Mouse (Mus musculus): ENCODE data around the gene Rasgef1c. TPM values are rescaled to one million over a fixed set of nuclear protein-coding genes. Genes with fewer than 3 reads are reported as not detected.

The Rasgef1c gene
- total RNA-seq, 2 experiments from 2014 or later = 4.0 to 4.7 TPM

DNA sequence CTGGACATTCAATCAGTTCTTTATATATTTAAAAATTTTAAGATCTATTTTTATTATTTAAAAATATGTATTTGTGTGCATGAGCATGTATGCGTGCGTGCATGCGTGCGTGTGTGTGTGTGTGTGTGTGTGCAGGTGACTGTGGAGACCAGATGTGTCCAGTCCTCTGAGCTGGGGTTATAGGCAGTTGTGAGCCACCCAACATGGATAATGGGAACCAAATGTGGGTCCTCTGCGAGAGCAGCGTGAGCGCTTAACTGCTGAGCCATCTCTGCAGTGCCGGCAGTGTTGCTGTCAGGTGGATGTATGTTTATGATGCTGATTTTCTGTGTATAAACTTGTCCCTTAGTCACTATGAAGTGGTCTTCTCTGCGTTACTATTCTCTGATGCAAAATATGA, 21.9 kb downstream of the Rasgef1c start:
- DNase-seq (ENCODE audit: low spot score in 2 of 2) = no peak

DNA sequence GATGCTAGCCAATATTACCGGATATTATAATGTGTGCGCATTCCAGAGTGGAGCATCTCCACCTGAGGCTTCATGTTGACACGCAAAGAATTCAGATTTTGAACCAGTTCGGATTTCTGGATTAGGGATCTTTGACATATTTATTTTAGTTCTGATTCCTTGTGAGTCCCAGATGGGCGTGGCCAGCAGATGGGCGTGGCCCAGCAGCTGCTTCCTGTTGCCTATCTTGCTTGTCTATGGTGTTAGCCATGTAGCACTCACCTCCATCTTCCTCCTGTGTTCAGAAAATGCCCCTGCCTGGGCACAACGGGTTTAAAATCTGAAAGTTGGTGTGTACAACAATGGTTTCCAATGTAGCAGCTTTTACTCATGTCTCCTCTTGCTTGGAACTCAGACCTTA, 24.5 kb downstream of the Rasgef1c start:
- no peak for DNase-seq (ENCODE audit: low spot score in 2 of 2)

DNA sequence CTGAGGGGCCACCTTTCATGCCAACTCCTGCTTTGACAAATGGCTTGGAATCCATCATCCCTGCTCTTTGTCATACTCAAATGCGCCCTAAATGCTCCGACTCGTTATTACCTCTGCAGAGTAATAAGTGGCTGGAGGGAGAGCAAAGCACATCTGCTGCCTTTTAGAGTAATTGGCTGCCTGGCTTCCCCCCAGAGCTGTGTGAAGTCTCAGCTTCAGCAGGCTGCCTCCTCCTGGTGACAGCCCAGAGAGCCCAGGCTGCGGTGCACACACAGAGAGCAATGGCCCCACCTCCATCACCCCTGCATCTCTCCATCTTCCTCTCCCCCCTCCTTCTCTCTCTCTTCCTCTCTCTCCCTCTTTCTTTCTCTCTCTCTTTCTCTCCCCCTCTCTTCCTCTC, 25.5 kb downstream of the Rasgef1c start:
- peak in 1 of 2 experiments; percentile 44 for DNase-seq (ENCODE audit: low spot score in 2 of 2)

DNA sequence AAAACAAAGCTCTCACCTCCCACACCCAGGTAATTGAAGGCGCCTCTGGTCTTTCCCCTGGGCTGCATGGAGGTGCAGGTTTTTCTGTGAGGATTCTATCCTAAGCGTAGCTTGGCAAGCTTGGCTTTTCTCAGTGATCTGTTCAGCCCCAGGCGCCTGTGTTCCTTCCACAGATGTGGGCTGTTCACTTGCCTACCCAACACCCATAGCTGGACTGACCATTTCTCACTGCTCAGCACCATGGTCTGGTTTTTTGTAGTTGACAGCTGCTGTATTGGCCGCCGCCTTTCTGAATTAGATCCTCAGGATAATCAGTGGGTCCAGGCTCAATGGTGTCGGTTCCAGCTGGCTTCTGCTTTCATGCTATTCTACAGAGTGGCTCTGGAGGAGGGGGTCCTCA, 26.0 kb downstream of the Rasgef1c start:
- DNase-seq (ENCODE audit: low spot score in 2 of 2) = no peak

DNA sequence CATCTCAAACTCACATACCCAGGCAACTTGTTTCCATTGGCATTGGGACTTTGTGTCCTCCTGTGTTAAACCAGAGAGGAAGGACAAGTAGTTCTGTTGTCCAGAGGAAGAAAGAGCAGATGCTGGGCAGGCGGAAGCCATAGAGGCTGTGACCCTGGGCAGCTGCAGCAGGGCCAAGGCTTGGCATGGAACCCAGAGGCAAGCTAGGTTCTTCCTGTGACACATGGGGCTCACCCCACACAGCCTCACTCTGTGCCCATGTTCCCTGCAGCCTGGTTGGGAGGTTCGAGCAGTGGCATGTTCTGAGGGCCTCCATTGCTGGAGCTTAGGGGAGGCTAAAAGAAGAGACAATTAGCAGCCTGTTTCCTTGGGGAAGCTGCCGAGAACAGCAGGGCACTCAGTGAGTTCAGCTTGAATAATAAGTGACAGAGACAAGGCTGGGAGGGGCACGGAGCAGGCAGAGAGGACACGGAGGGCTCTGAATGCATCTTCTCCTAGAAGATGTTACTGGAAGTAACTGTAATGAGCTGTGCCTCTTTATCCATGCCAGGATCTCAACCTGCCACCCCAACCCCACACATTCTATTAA, 29.5 kb downstream of the Rasgef1c start:
- DNase-seq (ENCODE audit: low spot score in 2 of 2) = peak; percentile 34 to 39

DNA sequence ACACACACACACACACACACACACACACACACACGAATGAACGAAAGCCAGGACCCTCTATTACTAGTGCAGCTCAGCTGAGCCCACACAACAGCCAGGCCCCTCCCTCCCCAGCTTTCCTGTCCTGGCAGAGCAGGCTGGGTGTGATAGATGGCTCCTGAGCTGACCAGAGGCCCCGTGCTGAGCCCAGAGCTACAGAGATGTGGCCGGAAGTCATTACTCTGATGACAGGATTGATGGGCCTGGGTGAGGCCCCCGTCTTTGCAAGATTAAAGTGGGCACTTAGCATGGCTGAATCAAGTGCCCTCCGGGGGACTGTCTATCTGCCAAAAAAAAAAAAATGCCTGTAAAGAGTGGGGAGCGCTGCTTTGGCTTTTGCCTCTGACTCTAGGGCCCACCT, 30.2 kb downstream of the Rasgef1c start:
- no peak for DNase-seq (ENCODE audit: low spot score in 2 of 2)

DNA sequence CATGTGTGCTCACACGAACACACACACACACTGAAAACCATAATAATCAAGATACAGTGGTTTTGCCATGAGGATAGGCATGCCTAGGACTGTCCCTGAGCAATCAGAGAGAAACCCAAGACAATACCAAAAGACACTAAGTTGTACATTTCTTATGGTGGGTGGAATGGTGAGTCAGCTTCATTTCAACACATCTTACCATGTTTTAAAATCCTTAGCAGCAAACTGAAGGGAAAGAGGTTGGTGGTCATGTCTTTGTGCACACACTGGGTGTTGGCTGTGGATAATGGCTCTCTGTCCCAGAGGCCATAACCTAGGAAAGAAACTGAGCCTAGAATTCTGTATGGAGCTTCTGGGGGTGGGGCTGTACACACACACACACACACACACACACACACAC, 32.2 kb downstream of the Rasgef1c start:
- DNase-seq (ENCODE audit: low spot score in 2 of 2) = no peak

DNA sequence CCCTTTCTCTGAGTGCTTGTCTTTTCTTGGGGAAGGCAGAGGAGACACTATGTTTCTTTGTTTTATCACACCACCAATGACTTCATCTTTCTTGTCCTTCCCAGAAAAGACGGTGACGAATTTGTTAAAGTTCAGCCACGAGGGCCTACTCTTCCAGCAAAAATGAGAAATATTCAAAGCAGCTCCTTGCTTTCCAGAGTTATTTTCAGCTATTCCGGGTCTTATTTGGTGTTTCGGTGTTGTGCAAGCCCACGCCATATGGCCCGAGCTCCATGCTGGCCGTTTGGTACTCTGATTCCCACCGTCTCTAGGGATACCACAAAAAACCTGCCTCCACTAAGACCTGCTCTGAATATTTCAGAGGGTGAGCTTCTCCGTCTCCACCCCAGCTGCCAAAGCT, 32.7 kb downstream of the Rasgef1c start:
- DNase-seq (ENCODE audit: low spot score in 2 of 2) = no peak

DNA sequence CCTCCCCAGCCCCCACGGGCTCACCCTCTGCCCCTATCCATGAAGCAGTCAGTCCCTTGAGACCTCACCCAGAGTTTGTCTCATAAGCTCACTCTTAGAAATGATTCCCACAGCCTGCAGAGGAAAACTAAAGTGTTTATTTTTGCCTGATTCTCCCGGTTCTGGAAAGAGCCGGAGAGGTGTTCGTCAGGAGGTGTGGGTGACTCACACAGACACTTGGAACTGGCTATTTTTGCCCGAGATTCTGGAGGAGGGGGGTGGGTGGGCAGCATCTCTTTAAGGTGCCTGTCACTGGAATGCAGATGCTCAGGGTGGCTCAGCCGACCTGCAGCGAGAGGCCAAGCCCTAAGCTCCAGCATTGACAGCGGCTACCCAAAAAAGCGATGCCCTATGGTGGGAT, 34.8 kb downstream of the Rasgef1c start:
- no peak for DNase-seq (ENCODE audit: low spot score in 2 of 2)

DNA sequence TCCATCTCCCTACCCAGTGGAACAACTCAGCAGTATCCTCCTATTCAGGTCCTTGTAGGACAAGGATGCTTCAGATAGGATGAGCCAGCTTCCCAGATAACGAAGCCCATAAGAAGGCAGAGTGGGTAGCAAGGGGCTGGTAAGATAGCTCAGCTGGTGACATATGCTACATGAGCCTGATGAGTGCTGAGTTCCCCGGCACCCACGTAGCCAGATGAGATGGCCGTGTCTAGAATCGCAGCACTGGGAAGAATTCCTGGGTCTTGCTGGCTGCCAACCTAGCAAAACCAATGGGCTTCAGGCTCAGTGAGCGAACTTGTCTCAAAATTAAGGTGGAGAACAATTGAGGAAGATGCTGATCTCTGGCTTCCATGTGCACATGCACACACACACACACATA, 36.1 kb downstream of the Rasgef1c start:
- no peak for DNase-seq (ENCODE audit: low spot score in 2 of 2)

DNA sequence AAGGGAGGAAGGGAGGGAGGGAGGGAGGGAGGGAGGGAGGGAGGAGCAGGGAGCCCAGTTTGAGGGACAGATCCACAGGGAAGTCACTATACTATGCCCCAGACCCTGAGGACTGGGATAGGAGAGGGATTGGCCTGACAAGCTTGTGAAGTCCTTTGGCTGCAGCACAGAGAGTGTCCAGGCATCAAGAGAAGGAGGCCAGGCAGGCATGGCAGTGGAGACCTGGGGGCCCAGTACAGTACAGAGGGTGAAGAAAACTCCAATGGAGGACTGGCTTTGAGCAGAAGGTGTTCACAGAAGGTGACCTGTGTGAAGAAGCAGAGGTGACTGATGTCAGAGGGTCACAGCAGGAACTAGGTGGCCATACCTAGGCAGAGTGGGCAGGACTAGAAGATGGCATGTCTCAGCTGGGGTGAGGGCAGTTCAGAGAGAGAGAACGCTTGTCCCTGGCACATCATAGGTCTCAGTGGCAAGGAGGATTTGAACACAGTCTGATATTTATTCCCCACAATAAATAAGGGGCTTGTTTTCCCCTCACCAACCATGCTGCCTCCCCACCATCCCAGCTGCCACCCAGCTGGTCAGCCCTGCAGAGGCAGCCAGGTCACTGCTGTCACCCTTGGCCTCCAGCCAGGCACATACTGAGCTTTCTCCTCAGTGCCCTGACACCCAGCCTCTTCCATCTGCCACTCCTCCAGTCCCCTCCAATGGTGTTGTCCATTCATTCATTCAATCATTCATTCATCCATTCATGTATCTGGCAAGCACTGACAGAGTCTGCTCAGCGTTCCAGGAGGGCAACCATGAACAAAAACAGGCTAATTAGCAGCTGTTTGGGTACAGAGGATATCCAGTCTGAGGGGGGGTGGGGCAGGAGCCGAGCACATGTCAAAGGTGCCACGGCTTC, 36.9 kb downstream of the Rasgef1c start:
- DNase-seq (ENCODE audit: low spot score in 2 of 2) = peak; percentile 79 to 82

DNA sequence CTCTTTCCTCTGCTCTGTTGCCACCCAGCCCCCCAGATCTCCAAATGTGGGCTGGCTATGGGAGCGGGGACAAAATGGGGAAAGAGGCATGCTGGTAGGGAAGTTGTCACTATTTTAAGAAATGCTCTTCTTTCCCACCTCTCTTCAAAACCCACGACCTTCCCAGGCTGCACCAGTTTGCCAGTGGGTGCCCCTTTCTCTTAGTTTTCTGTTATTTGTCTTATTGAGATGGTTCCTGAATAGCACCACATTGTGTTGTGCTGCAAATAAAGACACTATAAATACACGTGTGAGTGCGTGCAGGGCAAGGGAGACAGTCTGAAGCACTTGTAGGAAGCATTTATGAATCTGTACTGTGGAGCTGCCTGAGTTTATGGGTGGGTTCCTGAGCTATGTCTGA, 41.2 kb downstream of the Rasgef1c start:
- DNase-seq (ENCODE audit: low spot score in 2 of 2) = no peak

DNA sequence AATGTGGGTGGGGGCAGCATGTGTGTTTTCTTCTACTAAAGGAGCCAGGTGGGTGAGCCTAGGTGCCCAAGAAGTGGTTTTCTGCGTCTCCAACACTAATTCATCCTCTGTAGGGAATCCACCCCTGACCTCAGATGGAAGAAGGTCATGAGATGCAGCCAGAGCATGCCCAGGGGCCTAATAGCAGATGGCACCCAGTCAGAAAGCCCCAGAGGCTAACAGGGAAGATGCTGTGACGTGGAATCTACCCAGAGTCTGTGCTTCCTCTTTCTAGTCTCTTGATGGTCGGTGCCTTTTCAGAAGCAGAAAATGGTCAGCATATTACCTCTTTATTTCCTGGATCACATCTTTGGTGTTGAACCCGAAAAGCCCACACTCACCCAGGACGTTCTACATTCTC, 42.3 kb downstream of the Rasgef1c start:
- no peak for DNase-seq (ENCODE audit: low spot score in 2 of 2)

DNA sequence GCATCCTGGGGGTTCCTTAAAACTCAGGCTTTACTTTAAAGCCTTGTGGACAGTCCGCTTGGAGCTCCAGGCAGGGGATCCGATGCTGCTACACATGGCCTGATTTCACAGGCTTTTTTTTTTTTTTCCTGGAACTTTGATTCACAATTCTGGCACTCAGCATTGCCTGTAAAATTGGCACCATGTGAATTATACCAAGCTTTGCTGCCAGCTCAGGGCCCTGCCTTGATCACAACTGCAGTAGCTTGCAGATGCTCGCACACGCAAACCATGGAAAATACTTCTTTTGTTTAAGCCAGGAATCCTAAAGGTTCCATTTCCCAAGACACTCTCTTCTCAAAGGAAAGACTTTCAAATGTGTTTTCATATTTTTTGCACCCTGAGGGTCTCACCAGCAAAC, 44.1 kb downstream of the Rasgef1c start:
- no peak for DNase-seq (ENCODE audit: low spot score in 2 of 2)

DNA sequence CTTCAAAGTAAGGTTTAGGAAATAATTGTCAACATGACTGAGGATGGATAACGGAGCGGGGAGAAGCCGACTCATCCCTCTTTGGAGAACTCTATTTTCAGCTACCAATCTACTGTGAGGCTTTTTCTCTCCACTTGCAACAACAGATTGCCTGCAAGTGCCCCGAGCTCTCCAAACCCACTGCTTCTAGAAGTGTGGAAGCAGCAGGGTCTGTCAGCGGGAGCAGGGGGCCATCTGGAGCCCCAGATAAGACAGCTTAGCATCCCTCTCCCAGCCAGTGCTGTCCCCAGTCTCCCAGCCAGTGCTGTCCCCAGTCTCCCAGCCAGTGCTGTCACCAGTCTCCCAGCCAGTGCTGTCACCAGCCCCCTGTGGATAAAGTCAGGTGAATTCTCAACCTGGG, 48.2 kb downstream of the Rasgef1c start:
- no peak for DNase-seq (ENCODE audit: low spot score in 2 of 2)

DNA sequence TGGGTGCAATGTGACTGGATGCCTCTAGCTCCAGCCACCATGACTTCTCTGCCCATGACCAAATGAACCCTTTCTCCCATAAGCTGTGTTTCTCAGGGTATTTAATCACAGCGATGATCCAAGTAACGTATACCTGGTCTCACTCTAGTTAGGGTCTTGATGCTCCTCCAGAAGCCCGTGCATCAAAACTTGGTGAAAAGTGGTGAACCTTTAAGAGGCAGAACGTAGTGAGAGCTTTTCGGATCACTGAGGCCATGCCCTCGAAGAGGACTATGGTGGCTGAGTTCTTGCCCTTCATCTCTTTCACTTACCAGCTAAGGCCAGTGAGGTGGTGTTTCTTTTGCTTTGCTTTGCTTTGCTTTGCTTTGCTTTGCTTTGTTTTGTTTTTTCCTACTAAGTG, 52.0 kb downstream of the Rasgef1c start:
- DNase-seq (ENCODE audit: low spot score in 2 of 2) = no peak

DNA sequence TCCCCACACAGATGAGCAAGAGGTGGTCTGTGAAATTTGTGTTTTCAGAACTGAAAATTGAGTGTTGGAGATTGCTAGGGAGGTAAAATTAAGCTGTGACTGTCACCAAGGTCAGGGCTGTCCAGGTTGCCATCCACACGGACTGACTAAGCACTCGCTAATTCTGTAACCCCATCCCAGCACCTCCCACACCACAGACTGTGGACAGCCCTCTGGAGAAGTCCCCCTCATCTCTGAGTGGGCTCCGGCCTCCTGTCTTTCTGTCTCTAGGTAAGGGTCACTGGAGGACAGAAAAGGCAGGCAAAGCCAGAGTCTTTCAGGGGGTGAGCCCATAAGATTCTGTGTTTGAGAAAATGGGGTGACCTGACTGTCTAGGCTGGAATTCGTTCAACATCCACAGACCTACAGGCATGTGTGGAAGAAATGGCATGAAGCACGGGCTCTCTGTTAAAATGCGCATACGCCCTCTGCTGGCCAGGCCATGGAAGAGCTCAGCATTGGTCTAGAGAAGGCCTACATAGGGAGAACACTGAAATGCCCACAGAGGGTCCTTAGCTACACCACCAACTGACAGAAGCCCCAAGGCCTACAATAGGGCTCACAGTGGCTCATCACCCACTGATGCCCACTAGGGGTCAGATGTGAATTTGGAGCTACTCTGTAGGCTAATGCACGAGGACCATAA, 54.1 kb downstream of the Rasgef1c start:
- peak; percentile 86 for DNase-seq (ENCODE audit: low spot score in 2 of 2)

DNA sequence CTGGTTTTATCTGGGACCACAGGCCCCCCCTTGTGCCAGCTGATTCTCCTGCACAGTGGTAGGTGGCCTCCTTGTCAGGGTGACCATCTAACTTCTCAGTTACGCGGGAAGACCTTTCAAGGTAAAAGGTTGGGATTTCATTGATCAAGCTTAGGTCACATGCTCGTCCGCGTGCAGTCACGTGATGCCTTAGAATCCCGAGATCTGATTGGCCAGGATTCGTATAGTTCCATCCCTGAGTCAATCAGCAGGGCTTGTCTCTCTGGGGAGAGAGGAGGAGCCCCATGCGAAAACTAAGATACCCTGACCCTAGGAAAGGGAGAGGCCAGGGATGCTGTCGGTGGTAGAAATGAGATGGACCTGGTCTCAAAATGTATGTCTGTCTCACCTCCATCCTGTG, 56.4 kb downstream of the Rasgef1c start:
- DNase-seq (ENCODE audit: low spot score in 2 of 2) = no peak

DNA sequence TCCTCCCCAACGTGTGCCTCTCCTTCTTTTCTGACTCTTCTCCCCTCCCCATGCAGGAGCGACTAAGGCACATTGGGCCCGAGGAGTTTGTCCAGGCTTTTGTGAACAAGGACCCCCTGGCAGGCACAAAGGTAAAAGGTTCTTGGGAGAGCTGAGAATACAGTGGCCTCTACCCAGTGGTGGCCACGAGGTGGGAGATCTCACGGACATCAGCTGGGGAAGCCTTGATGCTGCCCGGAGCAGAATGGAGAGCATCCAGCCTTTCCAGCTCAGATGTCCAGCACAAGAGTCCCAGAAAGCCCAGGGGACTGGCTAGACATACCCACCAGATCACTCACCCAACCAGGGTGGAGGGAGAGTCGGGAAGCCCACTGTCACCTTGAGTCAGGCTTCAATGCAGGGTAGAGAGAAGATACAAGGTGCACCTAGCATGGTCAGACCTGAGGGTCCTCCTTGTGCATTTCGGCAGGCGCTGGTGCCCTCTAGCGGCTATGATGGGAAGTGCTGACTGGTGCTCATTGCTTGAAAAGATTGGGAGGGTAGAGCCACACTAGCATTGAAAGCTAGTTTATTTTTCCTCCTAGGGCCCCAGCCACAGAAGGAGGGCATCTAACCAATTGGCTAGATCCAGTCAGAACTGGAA, 59.6 kb downstream of the Rasgef1c start:
- DNase-seq (ENCODE audit: low spot score in 2 of 2) = peak; percentile 86 to 87

DNA sequence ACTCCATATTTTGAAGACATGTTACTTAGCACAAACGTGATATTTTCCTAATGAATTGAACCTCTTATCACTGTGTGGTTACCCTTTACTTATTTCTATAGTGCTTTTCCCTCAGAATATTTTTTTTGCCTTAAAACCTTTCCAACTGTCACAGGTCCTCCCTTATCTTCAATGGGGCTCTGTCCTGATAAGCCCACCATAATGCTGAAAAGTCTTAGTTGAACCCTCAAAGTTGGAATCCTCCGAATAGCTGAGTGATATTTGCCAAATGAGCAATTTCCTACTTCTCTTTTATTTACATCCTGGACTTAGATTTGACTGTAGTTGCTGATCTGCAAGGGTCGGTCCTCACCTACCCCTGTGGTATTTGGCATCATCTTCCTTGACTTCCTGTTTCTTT, 63.7 kb downstream of the Rasgef1c start:
- DNase-seq (ENCODE audit: low spot score in 2 of 2) = no peak

DNA sequence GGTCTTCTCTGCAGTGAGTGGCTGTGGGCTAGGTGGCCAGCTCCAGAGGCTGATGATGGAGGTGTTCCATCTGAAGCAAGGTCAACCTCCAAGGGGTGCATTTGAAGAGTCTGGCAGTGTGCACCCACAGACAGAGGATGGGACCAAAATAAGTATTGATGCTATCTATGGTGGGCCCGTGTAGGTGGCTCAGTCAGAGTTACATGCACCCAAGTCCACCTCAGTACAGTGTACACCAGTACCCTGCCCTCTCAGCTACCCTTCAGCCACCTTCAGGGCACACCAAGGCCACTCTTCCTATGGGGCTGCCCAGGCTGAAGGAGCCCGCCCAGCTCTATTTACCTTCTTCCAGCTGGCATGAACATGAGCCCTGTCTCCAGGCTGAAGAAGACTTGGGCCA, 68.1 kb downstream of the Rasgef1c start:
- DNase-seq (ENCODE audit: low spot score in 2 of 2) = no peak
